In genomic region chr13:101692866-101693691, GRCm38 (mm10) we compare ENCODE assay signal across 8 mouse cellular contexts.
DNase-seq lines count a peak whose midpoint lies in the region; ATAC-seq and TF ChIP-seq lines count a peak whose summit lies in the region.

No protein-coding gene starts in this region.

- H3K27ac ChIP-seq in kidney, adult 2 months (ENCODE audit: insufficient read depth, low read depth, low read length): peak overlapping the region; percentile 42
- peak overlapping the region; percentile 74 for H3K27ac ChIP-seq in brown adipose tissue, adult 24 weeks (replicated peaks; ENCODE audit: low read depth, low read length)
- no peak overlapping the region for H3K27ac ChIP-seq in forebrain, embryonic 12.5 days
- peak overlapping the region; percentile 83 for H3K27ac ChIP-seq in liver, postnatal 0 days (ENCODE audit: low read depth)

- peaks cover 2% of the 10 kb centered on the region; the same call in 1 of the 2 replicates for H3K36me3 ChIP-seq in kidney, adult 2 months (ENCODE audit: control insufficient read depth, insufficient read depth, low read length)
- H3K36me3 ChIP-seq in forebrain, embryonic 12.5 days (replicated peaks): 0 out of 2 replicates have a peak, but pooled peaks cover 3% of the 10 kb centered on the region
- peaks cover 20% of the 10 kb centered on the region for H3K36me3 ChIP-seq in liver, postnatal 0 days (replicated peaks; ENCODE audit: insufficient read depth, low read length)

- TF ChIP-seq CTCF in kidney, adult 2 months (conservative IDR thresholded peaks at IDR 0.05; ENCODE audit: insufficient read depth, insufficient read length, low read depth, low read length): no peak
- TF ChIP-seq CTCF in liver, postnatal 0 days (IDR thresholded peaks at IDR 0.05; ENCODE audit: low read depth): no peak

- DNase-seq in kidney, adult 2 months: no peak
- no peak for DNase-seq in kidney, postnatal 10 days
- DNase-seq in liver, postnatal 0 days: no peak
- no peak for DNase-seq in layer of hippocampus, adult 8-10 months (ENCODE audit: low spot score in 2 of 2)
- no peak for DNase-seq in embryo, embryonic 10 days (ENCODE audit: low spot score)

- WGBS in kidney, adult 2 months: 48% methylated on average over 7 of the region's 7 CpGs
- WGBS in forebrain, embryonic 12.5 days: 48% methylated on average over 7 of the region's 7 CpGs
- 55% methylated on average over 7 of the region's 7 CpGs for WGBS in liver, postnatal 0 days (ENCODE audit: insufficient replicate concordance)

- H3K4me1 ChIP-seq in kidney, adult 2 months (ENCODE audit: control insufficient read depth, insufficient read depth, low read length): peaks cover 24% of the 10 kb centered on the region; the same call in 1 of the 2 replicates
- H3K4me1 ChIP-seq in brown adipose tissue, adult 24 weeks (ENCODE audit: control insufficient read depth, insufficient read depth, insufficient read length, low read length): peaks cover 4% of the 10 kb centered on the region
- H3K4me1 ChIP-seq in forebrain, embryonic 12.5 days: peaks cover 40% of the 10 kb centered on the region
- H3K4me1 ChIP-seq in liver, postnatal 0 days (ENCODE audit: insufficient read depth): peaks cover 42% of the 10 kb centered on the region

- peak overlapping the region; percentile 92 for H3K4me2 ChIP-seq in forebrain, embryonic 12.5 days
- peak overlapping the region; percentile 96 for H3K4me2 ChIP-seq in liver, postnatal 0 days (ENCODE audit: low read depth, low read length)

- H3K4me3 ChIP-seq in kidney, adult 2 months (ENCODE audit: insufficient read depth, low read depth, low read length): peak overlapping the region; percentile 49
- H3K4me3 ChIP-seq in brown adipose tissue, adult 24 weeks (ENCODE audit: insufficient read depth, low read depth, low read length): peak overlapping the region; percentile 62
- H3K4me3 ChIP-seq in forebrain, embryonic 12.5 days (replicated peaks): peak overlapping the region; percentile 7; the same call in 1 of the 2 replicates
- peak overlapping the region; percentile 82 for H3K4me3 ChIP-seq in liver, postnatal 0 days (ENCODE audit: low read depth, low read length)

- no peak for TF ChIP-seq EP300 in liver, postnatal 0 days (IDR thresholded peaks at IDR 0.05; ENCODE audit: low read depth)

- ATAC-seq in forebrain, embryonic 12.5 days (ENCODE audit: low FRiP score): no peak
- no peak for ATAC-seq in liver, postnatal 0 days
- no peak for ATAC-seq in granulocyte monocyte progenitor cell, adult 5-6 weeks (replicated peaks; ENCODE audit: poor library complexity, severe bottlenecking)

- H3K27me3 ChIP-seq in kidney, adult 2 months (replicated peaks; ENCODE audit: control insufficient read depth, insufficient read depth, low read length): no peaks in the 10 kb centered on the region
- 0 out of 2 replicates have a peak, but pooled peaks cover 2% of the 10 kb centered on the region for H3K27me3 ChIP-seq in forebrain, embryonic 12.5 days
- no peaks in the 10 kb centered on the region for H3K27me3 ChIP-seq in liver, postnatal 0 days (ENCODE audit: insufficient read depth, low read length)

- no peaks in the 10 kb centered on the region for H3K9me3 ChIP-seq in forebrain, embryonic 12.5 days
- no peaks in the 10 kb centered on the region for H3K9me3 ChIP-seq in liver, postnatal 0 days (ENCODE audit: low read length)

- H3K9ac ChIP-seq in forebrain, embryonic 12.5 days: peak overlapping the region; percentile 49; the same call in 1 of the 2 replicates
- H3K9ac ChIP-seq in liver, postnatal 0 days (replicated peaks): peak overlapping the region; percentile 85

- TF ChIP-seq POLR2A in kidney, adult 2 months (IDR thresholded peaks at IDR 0.05; ENCODE audit: low read depth, low read length): no peak

Comparison
In these comparisons a context has a peak if more than half of its experiments do, and no peak if none do; other contexts are left out.
1. H3K4me3 ChIP-seq: peak in every context shown above with its lines; median percentile 82 in liver, postnatal 0 days; 62 in brown adipose tissue, adult 24 weeks; 49 in kidney, adult 2 months; 7 in forebrain, embryonic 12.5 days.